Mouse (Mus musculus) heart, postnatal 0 days (tissue): ENCODE measurements at regions not wholly inside any gene's neighbourhood (a gene's known extent, or its start where the extent isn't known, plus 50 kb on each side); places are given as distances from the start of the nearest gene placed in this dataset.

Experiments
- ATAC-seq: fragments of 200-750 bp; cut with Nextera tagmentation; 2 replicates; pipeline ENCODE4 v1.8.0; 2017; ENCODE audit warnings: low read depth, moderate number of reproducible peaks, moderate library complexity; ENCODE audit not compliant: insufficient read depth
- DNase-seq: peaks from one replicate; pipeline ENCODE4 v3.0.0-alpha.2; 2016; ENCODE audit warnings: low spot score
- H3K27ac ChIP-seq: fragments of 300-500 bp; sonication (generic); 2 replicates; pipeline ENCODE4 v1.5.1; 2014; ENCODE audit warnings: low read depth, mild to moderate bottlenecking
- H3K27me3 ChIP-seq: fragments of 300-500 bp; sonication (generic); 2 replicates; pipeline ENCODE4 v1.6.1; 2014; ENCODE audit warnings: low read length, mixed read lengths; ENCODE audit not compliant: control insufficient read depth, insufficient read depth
- H3K36me3 ChIP-seq: fragments of 300-500 bp; sonication (generic); replicated peaks from 2 replicates; pipeline ENCODE4 v1.6.1; 2014; ENCODE audit warnings: low read length, mixed read lengths; ENCODE audit not compliant: control insufficient read depth, insufficient read depth
- H3K4me1 ChIP-seq: fragments of 300-500 bp; sonication (generic); 2 replicates; pipeline ENCODE4 v1.6.1; 2014; ENCODE audit warnings: antibody characterized with exemption; ENCODE audit not compliant: control insufficient read depth, insufficient read depth
- H3K4me2 ChIP-seq: fragments of 300-500 bp; sonication (generic); 2 replicates; pipeline ENCODE4 v1.6.1; 2014; ENCODE audit warnings: low read depth, mild to moderate bottlenecking, low read length, moderate library complexity
- H3K4me3 ChIP-seq: fragments of 300-500 bp; sonication (generic); 2 replicates; pipeline ENCODE4 v1.5.1; 2014; ENCODE audit warnings: low read depth, low read length
- H3K9ac ChIP-seq: fragments of 300-500 bp; sonication (generic); replicated peaks from 2 replicates; pipeline ENCODE4 v1.6.1; 2014; ENCODE audit warnings: low read depth, low read length, mixed read lengths
- H3K9me3 ChIP-seq: fragments of 300-500 bp; sonication (generic); replicated peaks from 2 replicates; pipeline ENCODE4 v1.6.1; 2016; ENCODE audit warnings: low read length; ENCODE audit not compliant: control insufficient read depth
- CTCF ChIP-seq: IDR thresholded peaks from 2 replicates; pipeline ENCODE4 v1.5.1; 2016; ENCODE audit warnings: antibody characterized with exemption, control low read depth, low read depth
- EP300 ChIP-seq: IDR thresholded peaks from 2 replicates; pipeline ENCODE4 v1.6.1; 2016; ENCODE audit warnings: antibody characterized with exemption, low read depth
- WGBS: fragments of 180-500 bp; shearing (Covaris S2); extraction: QIAGEN DNeasy Blood & Tissue Kit; methylation state at CpG from one replicate; pipeline ENCODE4 v1.1.7; 2014; 5-methylcytosine and 5-hydroxymethylcytosine counted together

DNA sequence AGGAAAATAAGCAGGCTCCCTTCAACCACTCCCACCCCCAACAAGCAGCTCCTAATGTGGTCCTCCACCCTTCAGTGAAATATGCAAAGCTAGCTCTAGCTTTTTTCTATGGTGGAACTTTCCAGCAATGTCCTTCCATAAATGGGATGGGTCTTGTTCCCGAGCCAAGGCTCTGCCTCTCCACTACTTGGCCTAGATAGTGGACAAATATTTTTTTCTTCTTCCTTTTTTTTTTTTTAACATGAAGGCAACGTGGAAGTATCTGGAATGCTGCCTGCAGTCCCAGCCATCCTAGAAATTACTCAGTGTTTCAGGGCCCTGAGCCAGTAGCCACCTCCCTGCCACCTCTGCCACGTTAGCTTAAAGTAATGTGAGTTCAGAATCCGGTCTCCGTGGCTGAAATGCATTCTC, 85.7 kb upstream of the Col1a2 start:
- Histone ChIP-seq H3K4me2 (no peak overlapping the region), H3K27ac (peak overlapping the region; percentile 67), H3K36me3 (no peaks in the 10 kb centered on the region), H3K4me3 (no peak overlapping the region), H3K4me1 (no peaks in the 10 kb centered on the region), H3K9me3 (no peaks in the 10 kb centered on the region), H3K9ac (no peak overlapping the region), H3K27me3 (no peaks in the 10 kb centered on the region)
- TF ChIP-seq EP300 (no peak), CTCF (no peak)
- DNase-seq: peak; percentile 51
- peak; percentile 62; the same call in 1 of the 2 replicates for ATAC-seq
- 20% methylated on average over 5 of the region's 5 CpGs for WGBS

DNA sequence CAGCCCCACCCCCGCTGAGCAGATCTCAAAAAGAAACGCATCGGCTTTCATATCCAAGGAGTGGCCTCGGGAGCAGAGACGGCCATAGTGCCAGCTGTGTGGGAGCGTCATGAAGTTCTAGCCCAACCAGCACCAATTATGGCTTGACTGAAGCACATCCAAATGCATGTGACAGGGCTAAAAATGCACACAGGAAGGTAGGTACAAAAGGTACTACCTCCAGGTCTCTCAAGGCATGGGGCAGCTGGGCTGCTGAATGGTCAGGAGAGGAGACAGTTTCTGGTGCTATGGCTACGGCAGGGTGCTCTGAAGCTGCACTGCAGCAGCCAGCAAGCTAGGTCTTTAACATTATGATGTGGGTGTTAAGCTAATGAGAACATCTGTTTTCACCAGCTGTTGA, 83.1 kb upstream of the Col1a2 start:
- WGBS: 77% methylated on average over 7 of the region's 7 CpGs
- no peaks in the 10 kb centered on the region for H3K4me1 ChIP-seq
- no peak overlapping the region for H3K4me3 ChIP-seq
- ATAC-seq (no peak), DNase-seq (no peak)
- TF ChIP-seq CTCF: no peak
- no peak for TF ChIP-seq EP300
- H3K4me2 ChIP-seq: no peak overlapping the region
- H3K36me3 ChIP-seq: no peaks in the 10 kb centered on the region
- no peaks in the 10 kb centered on the region for H3K27me3 ChIP-seq
- H3K9me3 ChIP-seq: no peaks in the 10 kb centered on the region
- H3K27ac ChIP-seq: no peak overlapping the region
- no peak overlapping the region for H3K9ac ChIP-seq

DNA sequence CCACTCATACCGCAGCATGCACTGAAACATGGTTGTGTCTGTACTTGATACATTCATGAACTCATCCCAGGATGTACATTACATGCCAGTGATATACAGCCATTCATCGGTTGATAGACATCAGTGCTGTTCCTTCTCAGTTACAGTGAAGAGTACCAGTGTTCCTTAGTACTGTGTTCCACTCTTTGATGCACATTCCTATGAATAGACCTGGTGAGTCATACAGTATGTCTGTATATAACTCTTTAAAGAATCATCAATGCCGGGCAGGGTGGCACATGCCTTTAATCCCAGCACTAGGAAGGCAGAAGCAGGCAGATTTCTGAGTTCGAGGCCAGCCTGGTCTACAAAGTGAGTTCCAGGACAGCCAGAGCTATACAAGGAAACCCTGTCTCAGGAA, 77.5 kb upstream of the Col1a2 start:
- H3K27me3 ChIP-seq: no peaks in the 10 kb centered on the region
- H3K9me3 ChIP-seq: no peaks in the 10 kb centered on the region
- H3K4me1 ChIP-seq: no peaks in the 10 kb centered on the region
- TF ChIP-seq EP300 (no peak), CTCF (no peak)
- no peak overlapping the region for H3K4me3 ChIP-seq
- H3K9ac ChIP-seq: no peak overlapping the region
- DNase-seq: no peak
- no peaks in the 10 kb centered on the region for H3K36me3 ChIP-seq
- no peak for ATAC-seq
- H3K27ac ChIP-seq: no peak overlapping the region
- WGBS: 81% methylated on average over 4 of the region's 4 CpGs
- no peak overlapping the region for H3K4me2 ChIP-seq

DNA sequence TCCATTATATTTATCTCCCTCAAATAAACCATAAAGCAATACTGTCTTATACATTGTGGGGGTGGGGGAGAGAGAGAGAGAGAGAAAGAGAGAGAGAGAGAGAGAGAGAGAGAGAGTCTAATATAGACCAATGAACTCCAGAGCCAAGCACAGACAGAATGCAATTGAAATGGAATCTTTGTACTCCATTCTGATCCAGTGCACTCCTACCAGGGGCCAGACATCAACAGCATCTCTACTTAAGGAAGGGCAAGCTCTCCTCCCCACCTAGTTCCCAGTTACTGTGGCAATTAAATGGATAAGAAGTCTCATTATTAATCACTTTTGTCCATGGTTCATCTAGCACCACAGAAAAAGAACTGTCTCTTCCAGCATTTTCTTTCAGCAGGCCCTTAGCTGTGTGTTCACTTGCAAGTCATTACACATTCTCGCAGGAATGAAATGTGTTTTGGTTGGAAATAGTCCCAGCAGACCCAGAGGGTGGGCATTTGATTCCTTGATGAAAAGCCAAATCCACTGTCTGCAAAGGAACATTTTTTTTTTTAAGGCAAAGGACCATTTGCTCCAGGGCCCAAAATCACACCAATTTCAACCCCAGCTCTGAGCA, 73.8 kb upstream of the Col1a2 start:
- no peaks in the 10 kb centered on the region for H3K4me1 ChIP-seq
- ATAC-seq: no peak
- WGBS: 54% methylated on average over 1 of the region's 1 CpGs
- H3K9ac ChIP-seq: no peak overlapping the region
- TF ChIP-seq CTCF (no peak), EP300 (no peak)
- H3K27me3 ChIP-seq: no peaks in the 10 kb centered on the region
- H3K36me3 ChIP-seq: no peaks in the 10 kb centered on the region
- no peak overlapping the region for H3K27ac ChIP-seq
- no peak for DNase-seq
- no peaks in the 10 kb centered on the region for H3K9me3 ChIP-seq
- no peak overlapping the region for H3K4me2 ChIP-seq
- no peak overlapping the region for H3K4me3 ChIP-seq

DNA sequence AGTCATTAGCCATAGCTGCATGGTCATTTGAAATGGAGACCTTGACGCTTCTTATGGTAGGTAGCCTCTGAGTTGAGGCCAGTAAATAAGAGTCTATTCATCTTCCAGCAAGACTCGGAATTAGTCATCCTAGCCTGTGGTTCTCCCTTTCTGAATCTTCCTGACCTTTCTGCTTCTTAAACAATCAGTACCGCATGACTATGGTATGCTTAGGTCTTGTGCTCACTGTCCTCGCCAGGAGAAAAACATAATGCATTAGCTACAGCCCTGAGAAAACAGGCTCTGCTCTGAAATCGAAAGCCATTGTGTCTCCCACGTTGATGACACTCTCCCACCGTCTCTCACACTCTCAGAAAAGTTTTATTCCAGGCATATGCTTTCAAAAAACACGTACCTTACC, 72.4 kb upstream of the Col1a2 start:
- Histone ChIP-seq H3K27ac (no peak overlapping the region), H3K4me3 (no peak overlapping the region), H3K4me2 (no peak overlapping the region), H3K36me3 (no peaks in the 10 kb centered on the region), H3K27me3 (no peaks in the 10 kb centered on the region), H3K4me1 (no peaks in the 10 kb centered on the region), H3K9ac (no peak overlapping the region), H3K9me3 (no peaks in the 10 kb centered on the region)
- 79% methylated on average over 8 of the region's 8 CpGs for WGBS
- DNase-seq (no peak), ATAC-seq (no peak)
- TF ChIP-seq CTCF (no peak), EP300 (no peak)

DNA sequence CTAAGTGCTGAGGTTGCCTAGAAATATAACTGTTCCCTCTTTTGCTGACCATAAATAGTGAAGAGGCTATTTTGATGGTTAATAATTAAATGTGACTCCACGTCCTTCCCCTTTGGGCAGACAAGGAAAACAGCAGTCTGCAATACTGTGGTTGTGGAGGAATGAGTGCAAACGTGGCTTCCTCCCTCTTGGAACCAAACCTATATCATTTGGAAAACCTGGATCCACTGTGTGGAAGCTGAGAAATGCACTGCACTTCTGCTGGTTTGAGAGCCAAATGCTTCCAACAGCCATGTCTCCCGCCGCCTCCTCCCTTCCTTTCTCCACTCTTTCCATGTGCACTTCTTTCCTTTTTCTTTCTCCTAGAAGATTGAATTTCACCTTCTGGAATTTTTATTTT, 68.2 kb upstream of the Col1a2 start:
- Histone ChIP-seq H3K9me3 (no peaks in the 10 kb centered on the region), H3K27ac (no peak overlapping the region), H3K27me3 (no peaks in the 10 kb centered on the region), H3K9ac (no peak overlapping the region), H3K4me3 (no peak overlapping the region), H3K4me1 (no peaks in the 10 kb centered on the region), H3K4me2 (no peak overlapping the region), H3K36me3 (no peaks in the 10 kb centered on the region)
- 63% methylated on average over 4 of the region's 4 CpGs for WGBS
- TF ChIP-seq EP300: no peak
- TF ChIP-seq CTCF: no peak
- DNase-seq: no peak
- ATAC-seq: no peak
